Mouse (Mus musculus): ENCODE data around the gene Cdc6. TPM values are rescaled to one million over a fixed set of nuclear protein-coding genes. Genes with fewer than 3 reads are reported as not detected.

Cdc6 gene
- polyA plus RNA-seq, 1 experiment from 2014 or later = 31.4 TPM

- under 1% methylated on average over 52 of the region's 53 CpGs for WGBS
- H3K4me3 ChIP-seq = peak overlapping the region; percentile 73
- H3K27ac ChIP-seq = peak overlapping the region; percentile 79
- H3K9ac ChIP-seq = peak overlapping the region; percentile 80
- peaks cover 24% of the 10 kb centered on the region for H3K36me3 ChIP-seq
- peak overlapping the region; percentile 95 for H3K4me2 ChIP-seq (replicated peaks)
- H3K4me1 ChIP-seq = peaks cover 72% of the 10 kb centered on the region
- H3K9me3 ChIP-seq = no peaks in the 10 kb centered on the region
- ATAC-seq (ENCODE audit: low FRiP score, low read depth) = peak; percentile 48
- H3K27me3 ChIP-seq = no peaks in the 10 kb centered on the region
Observed at GRCm38 (mm10) chr11:98960313-98960906, 52.8 kb downstream of the Cdc6 start.

GRCm38 (mm10) chr11:98961051-98961592 is 53.5 kb downstream of the Cdc6 start:
- 6% methylated on average over 18 of the region's 18 CpGs for WGBS
- Histone ChIP-seq H3K4me1 (peaks cover 74% of the 10 kb centered on the region), H3K4me3 (peak overlapping the region; percentile 73), H3K27me3 (no peaks in the 10 kb centered on the region), H3K9ac (peak overlapping the region; percentile 80), H3K27ac (peak overlapping the region; percentile 79; the same call in 1 of the 2 replicates), H3K9me3 (no peaks in the 10 kb centered on the region), H3K4me2 (replicated peaks) (peak overlapping the region; percentile 95), H3K36me3 (peaks cover 21% of the 10 kb centered on the region)
- no peak for ATAC-seq (ENCODE audit: low FRiP score, low read depth)

DNA sequence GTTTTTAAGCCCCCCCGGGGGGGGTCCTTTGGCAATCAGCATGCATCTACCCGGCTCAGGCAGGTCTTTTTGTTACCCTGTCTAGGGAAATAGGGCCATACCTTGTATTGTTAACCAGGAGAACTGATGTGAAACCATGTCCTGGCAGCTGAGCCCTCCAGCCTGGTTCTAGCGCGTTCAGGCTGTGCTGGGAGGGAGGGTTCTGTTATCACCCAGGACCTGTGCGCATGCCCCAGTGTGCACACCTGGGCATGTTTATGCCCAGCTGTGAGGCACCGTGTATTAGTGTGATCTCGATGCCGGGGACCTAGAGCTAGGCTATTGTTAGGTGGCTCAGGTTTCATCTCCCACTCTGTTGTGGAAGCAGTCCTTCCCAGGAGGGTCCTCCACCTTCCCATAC is 54.2 kb downstream of the Cdc6 start:
- peaks cover 21% of the 10 kb centered on the region for H3K36me3 ChIP-seq
- no peak for ATAC-seq (ENCODE audit: low FRiP score, low read depth)
- H3K9me3 ChIP-seq = no peaks in the 10 kb centered on the region
- H3K4me3 ChIP-seq = peak overlapping the region; percentile 73
- peak overlapping the region; percentile 95 for H3K4me2 ChIP-seq (replicated peaks)
- H3K27ac ChIP-seq = no peak overlapping the region; the same call in 1 of the 2 replicates
- H3K4me1 ChIP-seq = peaks cover 80% of the 10 kb centered on the region
- H3K9ac ChIP-seq = peak overlapping the region; percentile 80
- 2% methylated on average over 8 of the region's 8 CpGs for WGBS
- no peaks in the 10 kb centered on the region for H3K27me3 ChIP-seq

GRCm38 (mm10) chr11:98962421-98963095 is 55.0 kb downstream of the Cdc6 start:
- peak overlapping the region; percentile 80 for H3K9ac ChIP-seq

DNA sequence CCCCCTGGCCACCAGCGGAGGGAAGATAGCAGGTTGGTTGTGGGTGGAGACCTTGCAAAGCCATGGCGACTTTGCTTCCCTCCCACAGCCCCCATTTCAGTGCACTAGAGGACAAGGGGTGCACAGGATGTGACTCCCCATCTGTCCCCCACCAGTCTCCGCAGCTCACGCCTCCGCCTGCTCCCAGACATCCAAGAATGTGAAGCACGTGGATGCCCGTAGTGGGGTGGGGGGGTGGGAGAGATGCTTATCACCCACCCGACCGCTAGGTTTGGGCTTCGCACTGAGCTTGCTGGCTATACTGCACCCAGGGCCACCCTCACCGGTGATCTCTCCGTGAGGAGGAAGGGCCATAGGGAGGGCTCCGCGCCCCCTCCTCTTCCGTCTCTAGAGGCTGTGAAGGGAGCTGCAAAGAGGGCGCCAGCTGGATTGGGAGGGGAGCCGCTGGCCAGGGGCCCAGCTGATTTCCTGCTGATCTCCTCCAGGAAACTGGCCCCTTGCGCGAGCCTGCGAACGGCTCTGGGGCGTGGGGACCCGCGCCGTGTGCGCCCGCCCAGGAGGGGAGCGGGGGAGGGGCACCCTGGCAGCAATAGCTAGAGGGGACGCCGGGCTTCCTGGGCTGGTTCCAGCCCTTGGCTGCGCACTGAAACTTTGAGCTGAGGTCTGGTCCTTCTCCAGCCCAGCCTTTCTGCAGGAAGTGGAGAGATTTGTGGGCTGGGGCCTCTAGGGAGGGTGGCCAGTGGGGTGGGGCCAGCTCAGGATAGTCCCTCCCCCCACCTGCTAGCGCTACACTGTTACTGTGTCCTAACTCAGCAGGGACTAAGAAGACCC is 55.8 kb downstream of the Cdc6 start:
- ATAC-seq (ENCODE audit: low FRiP score, low read depth) = peak; percentile 78
- Histone ChIP-seq H3K36me3 (peaks cover 23% of the 10 kb centered on the region), H3K4me1 (peaks cover 96% of the 10 kb centered on the region), H3K4me3 (peak overlapping the region; percentile 73), H3K4me2 (replicated peaks) (peak overlapping the region; percentile 95), H3K9ac (peak overlapping the region; percentile 80), H3K27ac (peak overlapping the region; percentile 93), H3K27me3 (no peaks in the 10 kb centered on the region), H3K9me3 (no peaks in the 10 kb centered on the region)
- WGBS = under 1% methylated on average over 31 of the region's 32 CpGs

More at GRCm38 (mm10) chr11:98962421-98963095, 55.0 kb downstream of the Cdc6 start:
- Histone ChIP-seq H3K27ac (peak overlapping the region; percentile 93), H3K36me3 (peaks cover 21% of the 10 kb centered on the region), H3K27me3 (no peaks in the 10 kb centered on the region), H3K4me3 (peak overlapping the region; percentile 73), H3K4me2 (replicated peaks) (peak overlapping the region; percentile 95), H3K4me1 (peaks cover 88% of the 10 kb centered on the region), H3K9me3 (no peaks in the 10 kb centered on the region)
- no peak for ATAC-seq (ENCODE audit: low FRiP score, low read depth)
- WGBS = 13% methylated on average over 12 of the region's 12 CpGs

GRCm38 (mm10) chr11:98964201-98964615 is 56.6 kb downstream of the Cdc6 start:
- WGBS = 13% methylated on average over 6 of the region's 6 CpGs
- Histone ChIP-seq H3K27ac (peak overlapping the region; percentile 93), H3K27me3 (no peaks in the 10 kb centered on the region), H3K9me3 (no peaks in the 10 kb centered on the region), H3K4me3 (peak overlapping the region; percentile 73), H3K4me2 (replicated peaks) (peak overlapping the region; percentile 95), H3K4me1 (peaks cover 98% of the 10 kb centered on the region), H3K36me3 (peaks cover 28% of the 10 kb centered on the region), H3K9ac (peak overlapping the region; percentile 80; the same call in 1 of the 2 replicates)
- no peak for ATAC-seq (ENCODE audit: low FRiP score, low read depth)

GRCm38 (mm10) chr11:98964616-98965415 is 57.2 kb downstream of the Cdc6 start:
- peaks cover 32% of the 10 kb centered on the region for H3K36me3 ChIP-seq
- H3K4me2 ChIP-seq (replicated peaks) = peak overlapping the region; percentile 95
- H3K27ac ChIP-seq = peak overlapping the region; percentile 93
- 14% methylated on average over 15 of the region's 15 CpGs for WGBS
- peak overlapping the region; percentile 73 for H3K4me3 ChIP-seq
- no peak for ATAC-seq (ENCODE audit: low FRiP score, low read depth)
- H3K9ac ChIP-seq = peak overlapping the region; percentile 80
- no peaks in the 10 kb centered on the region for H3K9me3 ChIP-seq
- H3K27me3 ChIP-seq = no peaks in the 10 kb centered on the region
- peaks cover 98% of the 10 kb centered on the region for H3K4me1 ChIP-seq

DNA sequence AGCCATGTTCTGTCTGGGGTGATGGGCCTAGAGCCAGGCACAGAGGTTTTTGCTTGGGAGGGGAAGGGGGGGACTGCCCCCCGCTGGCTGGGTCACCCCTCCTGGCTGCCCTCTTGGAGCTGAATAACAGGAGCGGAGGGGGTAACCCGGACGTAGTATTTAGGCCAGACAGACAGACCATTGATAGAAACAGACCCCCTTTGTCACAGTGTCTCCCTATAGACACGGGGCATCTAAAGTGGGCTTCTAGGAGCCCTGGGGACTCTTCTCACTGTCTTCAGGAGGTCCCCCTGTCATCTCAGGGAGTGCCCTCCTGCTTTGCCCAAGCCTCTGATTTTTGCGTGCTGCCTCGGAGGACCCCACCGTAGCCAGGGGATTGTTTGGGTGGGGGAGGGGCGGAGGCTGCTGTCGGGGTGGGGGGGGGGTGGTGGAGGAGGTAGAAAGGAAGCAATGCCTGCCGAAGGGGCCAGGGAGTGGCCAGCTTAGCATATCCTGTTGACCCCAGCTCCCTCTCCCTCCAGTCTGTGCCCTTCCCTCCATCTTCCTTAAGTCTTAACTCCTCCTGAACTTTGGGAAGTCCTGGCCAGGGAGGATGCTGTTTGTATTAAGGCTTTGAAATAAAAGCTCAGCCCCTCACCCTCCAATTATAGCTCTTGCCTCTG is 57.9 kb downstream of the Cdc6 start:
- H3K9me3 ChIP-seq = no peaks in the 10 kb centered on the region
- H3K27me3 ChIP-seq = no peaks in the 10 kb centered on the region
- peak overlapping the region; percentile 93 for H3K27ac ChIP-seq
- peak overlapping the region; percentile 80 for H3K9ac ChIP-seq
- WGBS = 5% methylated on average over 11 of the region's 11 CpGs
- H3K36me3 ChIP-seq = peaks cover 39% of the 10 kb centered on the region
- H3K4me1 ChIP-seq = peaks cover 100% of the 10 kb centered on the region
- ATAC-seq (ENCODE audit: low FRiP score, low read depth) = no peak
- H3K4me2 ChIP-seq (replicated peaks) = peak overlapping the region; percentile 95
- peak overlapping the region; percentile 73 for H3K4me3 ChIP-seq

GRCm38 (mm10) chr11:98966499-98967141 is 59.0 kb downstream of the Cdc6 start:
- Histone ChIP-seq H3K36me3 (peaks cover 50% of the 10 kb centered on the region), H3K4me2 (replicated peaks) (peak overlapping the region; percentile 95; the same call in 1 of the 2 replicates), H3K4me1 (peaks cover 100% of the 10 kb centered on the region), H3K9me3 (no peaks in the 10 kb centered on the region), H3K4me3 (no peak overlapping the region), H3K27ac (no peak overlapping the region; the same call in 1 of the 2 replicates), H3K27me3 (no peaks in the 10 kb centered on the region), H3K9ac (0 out of 2 replicates have a peak overlapping the region, but pooled peaks have one; percentile 80)
- ATAC-seq (ENCODE audit: low FRiP score, low read depth) = no peak
- 46% methylated on average over 9 of the region's 9 CpGs for WGBS

DNA sequence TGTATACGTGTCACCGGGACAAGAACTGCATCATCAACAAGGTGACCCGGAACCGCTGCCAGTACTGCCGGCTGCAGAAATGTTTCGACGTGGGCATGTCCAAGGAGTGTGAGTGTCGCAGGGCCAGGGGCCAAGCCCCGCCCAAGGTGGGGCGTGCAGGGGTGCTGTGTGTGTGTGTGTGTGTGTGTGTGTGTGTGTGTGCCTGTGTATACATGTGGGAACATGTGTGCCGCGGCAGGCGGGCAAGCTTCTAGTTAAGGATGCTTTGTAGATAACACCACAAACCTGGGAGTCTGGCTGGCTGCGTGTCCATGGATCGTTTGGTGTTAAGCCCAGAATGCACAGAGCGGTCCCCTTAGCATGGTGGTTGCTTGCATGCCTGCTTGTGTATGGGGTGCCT is 60.5 kb downstream of the Cdc6 start:
- Histone ChIP-seq H3K4me3 (no peak overlapping the region), H3K9me3 (no peaks in the 10 kb centered on the region), H3K4me2 (replicated peaks) (peak overlapping the region; percentile 37), H3K27ac (peak overlapping the region; percentile 3; the same call in 1 of the 2 replicates), H3K9ac (peak overlapping the region; percentile 50), H3K27me3 (no peaks in the 10 kb centered on the region), H3K36me3 (peaks cover 64% of the 10 kb centered on the region), H3K4me1 (peaks cover 87% of the 10 kb centered on the region)
- WGBS = 60% methylated on average over 16 of the region's 16 CpGs
- ATAC-seq (ENCODE audit: low FRiP score, low read depth) = no peak
